Mouse (Mus musculus) lung, postnatal 0 days (tissue): ENCODE measurements at regions not wholly inside any gene's neighbourhood (a gene's known extent, or its start where the extent isn't known, plus 50 kb on each side); places are given as distances from the start of the nearest gene placed in this dataset.

Experiments
- CTCF ChIP-seq: IDR thresholded peaks from 2 replicates; pipeline ENCODE4 v1.5.1; 2016; ENCODE audit warnings: antibody characterized with exemption, mild to moderate bottlenecking
- EP300 ChIP-seq: IDR thresholded peaks from 2 replicates; pipeline ENCODE4 v1.6.1; 2016; ENCODE audit warnings: antibody characterized with exemption, mild to moderate bottlenecking, control low read depth

DNA sequence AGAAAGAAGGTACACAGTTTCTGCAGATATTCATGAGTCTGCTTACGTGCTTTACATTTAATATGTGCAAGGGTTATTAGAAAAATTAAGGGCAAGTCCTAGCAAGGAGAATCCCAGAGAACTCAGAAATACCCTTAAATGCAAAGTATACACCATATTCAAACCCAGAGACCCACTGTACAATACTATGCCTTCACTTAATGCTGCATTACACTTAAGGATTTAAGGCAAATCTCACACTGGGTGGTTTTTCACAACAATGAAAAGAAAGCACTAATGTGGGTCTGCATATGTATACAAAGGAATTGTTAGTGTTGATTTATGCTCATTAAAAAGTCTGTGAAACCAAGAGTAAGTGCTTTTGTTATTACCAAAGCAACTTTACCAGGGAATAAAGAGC, 419.4 kb downstream of the Rapgef2 start:
- no peak for TF ChIP-seq CTCF
- no peak for TF ChIP-seq EP300
